Mouse (Mus musculus) heart, postnatal 4 days (tissue): ENCODE measurements around the gene Pold1. TPM values are rescaled to one million over a fixed set of nuclear protein-coding genes. Genes with fewer than 3 reads are reported as not detected.
A peak's percentile ranks its signal among the peaks of the same experiment; 100 is the strongest.

Experiments used
- DNase-seq: peaks from one replicate; pipeline ENCODE4 v3.0.0; 2021
- microRNA-seq, 2 experiments: library from miRNA; unstranded; fragments of <30 nt; microRNA quantifications; one replicate each; pipeline ENCODE4 v1.2.0; 2021 to 2022
- total RNA-seq, 2 experiments: library from RNA; stranded (reverse); gene quantifications; 2 replicates each; pipeline ENCODE4 v1.2.3; 2021

Pold1 gene
- total RNA-seq, 2 experiments from 2014 or later: 42.4 to 46.5 TPM

- DNase-seq: peak; percentile 86
These were observed 63.6 kb downstream of the Pold1 start for GRCm38 (mm10) chr7:44484841-44485571.

- no peak for DNase-seq
These were observed 64.5 kb downstream of the Pold1 start for GRCm38 (mm10) chr7:44484109-44484508.

- no peak for DNase-seq
These were observed 65.7 kb downstream of the Pold1 start for GRCm38 (mm10) chr7:44482836-44483435.

Small RNA genes lying within 50 kb of the gene (microRNA-seq; reads per million reads assigned to microRNA genes)
- 0.82 to 1.4 reads per million in 2 experiments for gene Mir7053

Other genes starting within 250 kb of the Pold1 start
- gene Clec11a, start 241.9 kb downstream of the Pold1 start, total RNA-seq: under 1 TPM; 0.71 to 0.92 TPM
- gene Shank1, start 238.6 kb downstream of the Pold1 start, total RNA-seq: 1 to 10 TPM; 3.5 to 4.6 TPM
- 1 to 10 TPM in 1 of 2 experiments, under 1 TPM in 1; 0.88 to 1.4 TPM for gene Syt3, start 164.7 kb downstream of the Pold1 start, total RNA-seq
- not detected for gene 1700008O03Rik, start 163.0 kb downstream of the Pold1 start, total RNA-seq
- 10 to 100 TPM; 50.2 to 51.9 TPM for gene Lrrc4b, start 119.8 kb downstream of the Pold1 start, total RNA-seq
- 1 to 10 TPM; 2.2 TPM for gene Aspdh, start 83.5 kb downstream of the Pold1 start, total RNA-seq
- gene Josd2, start 80.9 kb downstream of the Pold1 start, total RNA-seq: 10 to 100 TPM; 71.8 to 81.4 TPM
- gene Emc10, start 52.3 kb downstream of the Pold1 start, total RNA-seq: 10 to 100 TPM; 91.4 to 93.4 TPM
- 1 to 10 TPM; 6.3 to 6.7 TPM for gene Fam71e1, start 52.3 kb downstream of the Pold1 start, total RNA-seq
- gene Mybpc2, start 24.2 kb downstream of the Pold1 start, total RNA-seq: 10 to 100 TPM; 15.3 to 15.8 TPM
- gene Spib, start 16.8 kb downstream of the Pold1 start, total RNA-seq: under 1 TPM; 0.43 to 0.76 TPM
- 10 to 100 TPM; 45.5 to 47.2 TPM for gene Nr1h2, start 5.1 kb upstream of the Pold1 start, total RNA-seq
- gene Napsa, start 23.5 kb upstream of the Pold1 start, total RNA-seq: under 1 TPM; 0.50 to 0.59 TPM
- gene Kcnc3, start 41.8 kb upstream of the Pold1 start, total RNA-seq: under 1 TPM; 0.38 to 0.43 TPM
- gene Myh14, start 122.0 kb upstream of the Pold1 start, total RNA-seq: 10 to 100 TPM; 11.8 to 14.3 TPM
- gene Izumo2, start 159.9 kb upstream of the Pold1 start, total RNA-seq: not detected
- gene Vrk3, start 199.6 kb upstream of the Pold1 start, total RNA-seq: 10 to 100 TPM; 28.4 to 28.9 TPM
- under 1 TPM; 0.19 to 0.20 TPM for gene Zfp473, start 202.2 kb upstream of the Pold1 start, total RNA-seq